ENCODE assay signal across 17 mouse cellular contexts in genomic region chr9:40631101-40631500, GRCm38 (mm10). TPM values are rescaled to one million over a fixed set of nuclear protein-coding genes. Genes with fewer than 3 reads are reported as not detected.
DNase-seq lines count a peak whose midpoint lies in the region; ATAC-seq and TF ChIP-seq lines count a peak whose summit lies in the region.
"Had no signal": no experiment of that assay in that cellular context is flagged by ENCODE, and none has a peak within 500 bp of the region (broad histone marks: within the 10 kb centered on the region; RNA-seq: fewer than 3 reads in every experiment).

No protein-coding gene starts in this region.

- H3K36me3 ChIP-seq in hindbrain, embryonic 12.5 days, result no peaks in the 10 kb centered on the region
- H3K36me3 ChIP-seq: G1E had no signal

- ATAC-seq in hematopoietic stem cell, adult 5-6 weeks (replicated peaks in 1 of 2; ENCODE audit: insufficient read depth in 1 of 2, low FRiP score in 2 of 2, low TSS enrichment in 1 of 2, low read depth in 1 of 2, poor library complexity in 2 of 2, severe bottlenecking in 2 of 2), result peak; percentile 82 to 84
- ATAC-seq in hindbrain, embryonic 12.5 days (ENCODE audit: low FRiP score), result no peak

- peaks cover 16% of the 10 kb centered on the region for H3K4me1 ChIP-seq in hindbrain, embryonic 12.5 days

- 63% methylated on average over 6 of the region's 6 CpGs for whole genome bisulfite sequencing in hindbrain, embryonic 12.5 days

- no peak for TF ChIP-seq CTCF in layer of hippocampus, adult 2 months (conservative IDR thresholded peaks at IDR 0.05)

- H3K9ac ChIP-seq in hindbrain, embryonic 12.5 days, result no peak overlapping the region

- H3K9me3 ChIP-seq in hindbrain, embryonic 12.5 days (replicated peaks), result no peaks in the 10 kb centered on the region
- H3K9me3 ChIP-seq: G1E had no signal

- H3K4me2 ChIP-seq in hindbrain, embryonic 12.5 days (replicated peaks), result no peak overlapping the region
- H3K4me2 ChIP-seq: heart, embryonic 11.5 days had no signal

- H3K27me3 ChIP-seq in hindbrain, embryonic 12.5 days, result no peaks in the 10 kb centered on the region

- H3K4me3 ChIP-seq in layer of hippocampus, adult 2 months, result no peak overlapping the region
- no peak overlapping the region for H3K4me3 ChIP-seq in hindbrain, embryonic 12.5 days
- H3K4me3 ChIP-seq: erythroblast, embryonic 14.5 days had no signal

- no peak for DNase-seq in layer of hippocampus, adult 2 months (ENCODE audit: low spot score in 2 of 2)
- DNase-seq in layer of hippocampus, postnatal 14 days (ENCODE audit: low spot score in 2 of 2), result no peak
- DNase-seq in 416B (ENCODE audit: low read depth), result peak; percentile 77
- DNase-seq in A20 (ENCODE audit: low read depth, low spot score), result peak; percentile 15
- DNase-seq in cerebellum, adult 9-10 months, result no peak
- DNase-seq: adrenal gland, postnatal 36 days had no signal

- peak overlapping the region; percentile 69; the same call in 1 of the 2 replicates for H3K27ac ChIP-seq in layer of hippocampus, adult 2 months
- no peak overlapping the region for H3K27ac ChIP-seq in hindbrain, embryonic 12.5 days

RNA-seq across cellular contexts. Expression of gene Gm21915, which starts 39.3 kb away (rescaled TPM):
- not detected for total RNA-seq in layer of hippocampus, adult 2 months (2021)
- total RNA-seq in layer of hippocampus, postnatal 14 days (2021), result not detected
- total RNA-seq in hematopoietic stem cell, adult 5-6 weeks (2017), result not detected in 2 replicates
- not detected in 2 replicates for polyA plus RNA-seq in hindbrain, embryonic 12.5 days (2016; fragmentation: Nextera tagmentation; extraction: Ambion mirVana)
- total RNA-seq: adrenal gland, postnatal 36 days; liver, adult 2 months; megakaryocyte-erythroid progenitor cell, adult 5-6 weeks had no signal
- polyA plus RNA-seq: erythroblast, embryonic 14.5 days; G1E; heart, embryonic 11.5 days; hindbrain, embryonic 11.5 days; kidney, embryonic 14.5 days; liver, adult 2 months; neural tube, embryonic 11.5 days; stomach, embryonic 16.5 days had no signal

RNA-seq across cellular contexts. Expression of gene Clmp, which starts 54.7 kb away (rescaled TPM):
- 10 to 100 TPM; 25.3 to 33.3 TPM for total RNA-seq in layer of hippocampus, adult 2 months (2021)
- 10 to 100 TPM; 36.1 to 39.2 TPM for total RNA-seq in layer of hippocampus, postnatal 14 days (2021)
- total RNA-seq in hematopoietic stem cell, adult 5-6 weeks (2017), result 0.25 TPM in 1 of 2 replicates, not detected in the other
- polyA plus RNA-seq in hindbrain, embryonic 12.5 days (2016; fragmentation: Nextera tagmentation; extraction: Ambion mirVana), result 59.6 and 62.0 TPM in 2 replicates
- polyA plus RNA-seq: erythroblast, embryonic 14.5 days; G1E had no signal

Comparison
In these comparisons a context has a peak if more than half of its experiments do, and no peak if none do; other contexts are left out.
1. DNase-seq: peak in 416B (single experiment) and A20 (single experiment); none in layer of hippocampus, adult 2 months (0 of 2), layer of hippocampus, postnatal 14 days (0 of 2) and cerebellum, adult 9-10 months (single experiment).
2. RNA of gene Clmp, which starts 54.7 kb away (total RNA-seq): 36.1 to 39.2 TPM in layer of hippocampus, postnatal 14 days and 25.3 to 33.3 TPM in layer of hippocampus, adult 2 months; 0.25 TPM in hematopoietic stem cell, adult 5-6 weeks; every median in the first group is over 10 times any median in the second.